Mouse (Mus musculus) MEL (cell line): ENCODE measurements around the gene Unc13a. TPM values are rescaled to one million over a fixed set of nuclear protein-coding genes. Genes with fewer than 3 reads are reported as not detected.
A peak's percentile ranks its signal among the peaks of the same experiment; 100 is the strongest.

ENCODE experiments used
- DNase-seq: peaks from one replicate; pipeline ENCODE4 v3.0.0; 2011; ENCODE audit warnings: low read depth, low spot score
- H3K27ac ChIP-seq: 2 replicates; pipeline ENCODE4 v1.5.1; 2012; ENCODE audit warnings: low read depth, mild to moderate bottlenecking, control low read depth, low read length, moderate library complexity; ENCODE audit not compliant: control insufficient read depth
- H3K27me3 ChIP-seq, 2 experiments: fragments of 150-350 bp in 1 of 2; sonication (generic) in 1 of 2; 2 replicates each; pipeline ENCODE4 v1.6.1; 2012; ENCODE audit warnings: low read length in 2 of 2, mild to moderate bottlenecking in 2 of 2, improper control_type of control experiment in 1 of 2, moderate library complexity in 1 of 2; ENCODE audit not compliant: insufficient read depth in 2 of 2, control insufficient read depth in 1 of 2
- H3K36me3 ChIP-seq, 2 experiments: 2 replicates each; pipeline ENCODE4 v1.6.1; 2012 to 2014; ENCODE audit warnings: low read length in 2 of 2, improper control_type of control experiment in 1 of 2, inconsistent platforms in 1 of 2, mild to moderate bottlenecking in 1 of 2; ENCODE audit not compliant: insufficient read depth in 2 of 2, control insufficient read depth in 1 of 2
- H3K4me1 ChIP-seq, 2 experiments: fragments of 150-350 bp in 1 of 2; sonication (generic) in 1 of 2; 2 replicates each; pipeline ENCODE4 v1.6.1; 2012; ENCODE audit warnings: low read length in 2 of 2, improper control_type of control experiment in 1 of 2, mild to moderate bottlenecking in 1 of 2; ENCODE audit not compliant: insufficient read depth in 2 of 2, control insufficient read depth in 1 of 2
- H3K4me3 ChIP-seq, 2 experiments: fragments of 150-350 bp in 1 of 2; sonication (generic) in 1 of 2; 2 replicates each; pipeline ENCODE4 v1.5.1; 2012; ENCODE audit warnings: low read depth in 2 of 2, low read length in 2 of 2, mild to moderate bottlenecking in 2 of 2, moderate library complexity in 2 of 2, control low read depth in 1 of 2, improper control_type of control experiment in 1 of 2; ENCODE audit not compliant: control insufficient read depth in 1 of 2, insufficient read depth in 1 of 2
- H3K79me2 ChIP-seq: 2 replicates; pipeline ENCODE4 v1.6.1; 2012; ENCODE audit warnings: mild to moderate bottlenecking, low read length, moderate library complexity; ENCODE audit not compliant: control insufficient read depth, poor library complexity, insufficient read depth
- H3K9ac ChIP-seq: 2 replicates; pipeline ENCODE4 v1.6.1; 2012; ENCODE audit warnings: low read depth, mild to moderate bottlenecking, control low read depth, low read length, moderate library complexity; ENCODE audit not compliant: control insufficient read depth, poor library complexity, severe bottlenecking
- H3K9me3 ChIP-seq: fragments of 150-350 bp; sonication (generic); replicated peaks from 2 replicates; pipeline ENCODE4 v1.6.1; 2012; ENCODE audit warnings: mild to moderate bottlenecking, low read length, improper control_type of control experiment, moderate library complexity; ENCODE audit not compliant: insufficient read depth
- BHLHE40 ChIP-seq: IDR thresholded peaks from 2 replicates; pipeline ENCODE4 v1.6.1; 2012; ENCODE audit warnings: low read depth, mild to moderate bottlenecking, inconsistent platforms, low read length, improper control_type of control experiment, borderline replicate concordance
- CTCF ChIP-seq, 3 experiments: IDR thresholded peaks in 2 of 3; conservative IDR thresholded peaks in 1 of 3; 2 replicates each; pipeline ENCODE4 v1.5.1; 2011 to 2012; ENCODE audit warnings: low read length in 3 of 3, low read depth in 2 of 3, mild to moderate bottlenecking in 2 of 3, improper control_type of control experiment in 1 of 3, inconsistent platforms in 1 of 3, mixed read lengths in 1 of 3, moderate library complexity in 1 of 3; ENCODE audit not compliant: control insufficient read depth in 1 of 3, insufficient read depth in 1 of 3, poor library complexity in 1 of 3, severe bottlenecking in 1 of 3
- E2F4 ChIP-seq: IDR thresholded peaks from 2 replicates; pipeline ENCODE4 v1.6.1; 2011; ENCODE audit warnings: low read depth, low read length, improper control_type of control experiment, borderline replicate concordance
- ELF1 ChIP-seq: IDR thresholded peaks from 2 replicates; pipeline ENCODE4 v1.6.1; 2014; ENCODE audit warnings: low read depth, mild to moderate bottlenecking, inconsistent platforms, low read length, improper control_type of control experiment, moderate library complexity
- ETS1 ChIP-seq: IDR thresholded peaks from 2 replicates; pipeline ENCODE4 v1.6.1; 2012; ENCODE audit warnings: low read depth, mild to moderate bottlenecking, inconsistent platforms, low read length, improper control_type of control experiment, moderate library complexity
- GABPA ChIP-seq: IDR thresholded peaks from 2 replicates; pipeline ENCODE4 v1.6.1; 2012; ENCODE audit warnings: low read depth, mild to moderate bottlenecking, inconsistent platforms, low read length, improper control_type of control experiment, moderate library complexity
- HCFC1 ChIP-seq: IDR thresholded peaks from 2 replicates; pipeline ENCODE4 v1.6.1; 2012; ENCODE audit warnings: low read depth, mild to moderate bottlenecking, inconsistent platforms, low read length, improper control_type of control experiment, moderate library complexity
- JUND ChIP-seq: IDR thresholded peaks from 2 replicates; pipeline ENCODE4 v1.6.1; 2011; ENCODE audit warnings: low read depth, mild to moderate bottlenecking, improper control_type of control experiment, low read length
- MAFK ChIP-seq: IDR thresholded peaks from 2 replicates; pipeline ENCODE4 v1.6.1; 2011; ENCODE audit warnings: low read depth, mild to moderate bottlenecking, low read length, improper control_type of control experiment, borderline replicate concordance
- MAX ChIP-seq: IDR thresholded peaks from 2 replicates; pipeline ENCODE4 v1.6.1; 2011; ENCODE audit warnings: low read length, improper control_type of control experiment
- MAZ ChIP-seq: IDR thresholded peaks from 2 replicates; pipeline ENCODE4 v1.6.1; 2012; ENCODE audit warnings: low read depth, mild to moderate bottlenecking, inconsistent platforms, low read length, improper control_type of control experiment
- MYB ChIP-seq: IDR thresholded peaks from 2 replicates; pipeline ENCODE4 v1.6.1; 2011; ENCODE audit warnings: mild to moderate bottlenecking, low read depth, low read length, improper control_type of control experiment
- NRF1 ChIP-seq: IDR thresholded peaks from 2 replicates; pipeline ENCODE4 v1.6.1; 2014; ENCODE audit warnings: low read depth, mild to moderate bottlenecking, inconsistent platforms, low read length, improper control_type of control experiment, moderate library complexity; ENCODE audit not compliant: poor library complexity, insufficient read depth, severe bottlenecking
- RAD21 ChIP-seq: IDR thresholded peaks from 2 replicates; pipeline ENCODE4 v1.6.1; 2011; ENCODE audit warnings: mild to moderate bottlenecking, low read depth, low read length, improper control_type of control experiment
- SIN3A ChIP-seq: IDR thresholded peaks from 2 replicates; pipeline ENCODE4 v1.6.1; 2012; ENCODE audit warnings: low read length, improper control_type of control experiment, inconsistent platforms
- SMC3 ChIP-seq: IDR thresholded peaks from 2 replicates; pipeline ENCODE4 v1.6.1; 2011; ENCODE audit warnings: low read depth, low read length, improper control_type of control experiment
- UBTF ChIP-seq: IDR thresholded peaks from 2 replicates; pipeline ENCODE4 v1.6.1; 2012; ENCODE audit warnings: low read depth, mild to moderate bottlenecking, inconsistent platforms, low read length, improper control_type of control experiment, moderate library complexity, borderline replicate concordance; ENCODE audit not compliant: insufficient read depth
- USF2 ChIP-seq, 2 experiments: IDR thresholded peaks; 2 replicates each; pipeline ENCODE4 v1.6.1; 2011 to 2012; ENCODE audit warnings: improper control_type of control experiment in 2 of 2, low read length in 2 of 2, borderline replicate concordance in 1 of 2, inconsistent platforms in 1 of 2, low read depth in 1 of 2, mild to moderate bottlenecking in 1 of 2; ENCODE audit not compliant: insufficient read depth in 1 of 2
- ZC3H11A ChIP-seq: IDR thresholded peaks from 2 replicates; pipeline ENCODE4 v1.6.1; 2012; ENCODE audit warnings: low read depth, mild to moderate bottlenecking, inconsistent platforms, low read length, improper control_type of control experiment
- ZKSCAN1 ChIP-seq: IDR thresholded peaks from 2 replicates; pipeline ENCODE4 v1.6.1; 2012; ENCODE audit warnings: low read depth, mild to moderate bottlenecking, inconsistent platforms, low read length, improper control_type of control experiment, moderate library complexity
- polyA plus RNA-seq, 2 experiments: library from polyadenylated mRNA; stranded (reverse) in 1 of 2; unstranded in 1 of 2; fragments of >175 nt in 1 of 2; fragments of >200 nt in 1 of 2; gene quantifications; 2 replicates each; pipeline versions ENCODE4 v1.2.1 to v1.2.4; 2012; ENCODE audit warnings: low replicate concordance in 2 of 2, low read depth in 1 of 2; ENCODE audit not compliant: insufficient read length in 2 of 2, insufficient read depth in 1 of 2, missing spikeins in 1 of 2
- total RNA-seq: library from RNA; depleted of rRNA; stranded (reverse); fragments of 300-350 nt; gene quantifications from 2 replicates; pipeline ENCODE4 v1.2.3, GENCODE M21; 2012

Gene Unc13a
- total and polyA plus RNA-seq, 3 experiments = 0.81 to 3.6 TPM; not detected in 1

- H3K9ac ChIP-seq = no peak overlapping the region
- H3K27ac ChIP-seq = no peak overlapping the region
- H3K36me3 ChIP-seq = no peaks in the 10 kb centered on the region
- H3K4me3 ChIP-seq = no peak overlapping the region
- no peaks in the 10 kb centered on the region for H3K79me2 ChIP-seq
- no peak for DNase-seq
- H3K4me1 ChIP-seq = no peaks in the 10 kb centered on the region
- no peaks in the 10 kb centered on the region for H3K27me3 ChIP-seq
- no peak for TF ChIP-seq JUND
- TF ChIP-seq BHLHE40 = no peak
- H3K9me3 ChIP-seq = no peaks in the 10 kb centered on the region
These were observed 40.0 kb upstream of the Unc13a start for GRCm38 (mm10) chr8:71711574-71711973.

GRCm38 (mm10) chr8:71709800-71710446, 38.4 kb upstream of the Unc13a start:
- H3K27me3 ChIP-seq = no peaks in the 10 kb centered on the region
- H3K4me3 ChIP-seq = no peak overlapping the region
- H3K4me1 ChIP-seq = no peaks in the 10 kb centered on the region
- H3K27ac ChIP-seq = no peak overlapping the region
- DNase-seq = peak; percentile 75
- H3K79me2 ChIP-seq = no peaks in the 10 kb centered on the region
- no peaks in the 10 kb centered on the region for H3K9me3 ChIP-seq
- TF ChIP-seq ELF1 (no peak), ZC3H11A (peak; percentile 68), ETS1 (no peak), CTCF (IDR thresholded peaks at IDR 0.05 in 2 of 3, conservative IDR thresholded peaks at IDR 0.05 in 1 of 3; ENCODE audit: control insufficient read depth in 1 of 3, insufficient read depth in 1 of 3, low read depth in 2 of 3, low read length in 3 of 3, poor library complexity in 1 of 3, severe bottlenecking in 1 of 3) (peak; percentile 67 to 86 (median 79)), MAX (0 out of 2 replicates have a peak, but pooled peaks have one; percentile 18), MYB (no peak), RAD21 (peak; percentile 72), BHLHE40 (no peak), HCFC1 (peak; percentile 33; the same call in 1 of the 2 replicates), MAZ (0 out of 2 replicates have a peak, but pooled peaks have one; percentile 47), SIN3A (peak; percentile 53), SMC3 (peak; percentile 84)
- no peak overlapping the region for H3K9ac ChIP-seq
- H3K36me3 ChIP-seq = no peaks in the 10 kb centered on the region

GRCm38 (mm10) chr8:71709134-71709799, 37.7 kb upstream of the Unc13a start:
- H3K4me1 ChIP-seq = no peaks in the 10 kb centered on the region
- TF ChIP-seq GABPA (no peak), MAZ (no peak), MAFK (no peak), UBTF (no peak), USF2 (IDR thresholded peaks at IDR 0.05; ENCODE audit: borderline replicate concordance in 1 of 2, insufficient read depth in 1 of 2, low read depth in 1 of 2, low read length in 2 of 2) (no peak), ZC3H11A (no peak), NRF1 (no peak), MAX (no peak), SIN3A (no peak), JUND (no peak), ZKSCAN1 (no peak), E2F4 (no peak), ETS1 (no peak)
- H3K4me3 ChIP-seq = no peak overlapping the region
- no peak overlapping the region for H3K27ac ChIP-seq
- no peaks in the 10 kb centered on the region for H3K9me3 ChIP-seq
- no peak overlapping the region for H3K9ac ChIP-seq
- no peak for DNase-seq
- H3K36me3 ChIP-seq = no peaks in the 10 kb centered on the region
- no peaks in the 10 kb centered on the region for H3K79me2 ChIP-seq
- no peaks in the 10 kb centered on the region for H3K27me3 ChIP-seq
